Mouse (Mus musculus): Measurements from ENCODE around the gene Gja8.
A peak's percentile ranks its signal among the peaks of the same experiment; 100 is the strongest.

The Gja8 gene

GRCm38 (mm10) chr3:96925920-96926319 is at the start of gene Gja8:
Gja8 (minus strand) TSS chr3:96926020.
- DNase-seq = no peak

- DNase-seq = no peak
Observed at GRCm38 (mm10) chr3:96974467-96974866, 48.6 kb upstream of the Gja8 start.

GRCm38 (mm10) chr3:96970986-96971385 is 45.2 kb upstream of the Gja8 start:
- no peak for DNase-seq

GRCm38 (mm10) chr3:96963088-96964034 is 37.5 kb upstream of the Gja8 start:
- DNase-seq = no peak

- DNase-seq = no peak
Observed at GRCm38 (mm10) chr3:96960597-96960996, 34.8 kb upstream of the Gja8 start.

GRCm38 (mm10) chr3:96953489-96954233 is 27.8 kb upstream of the Gja8 start:
- DNase-seq = no peak

GRCm38 (mm10) chr3:96942706-96943105 is 16.9 kb upstream of the Gja8 start:
- no peak for DNase-seq

- peak; percentile 76 to 81 for DNase-seq
Observed at GRCm38 (mm10) chr3:96938738-96939137, 12.9 kb upstream of the Gja8 start.

GRCm38 (mm10) chr3:96937606-96938005 is 11.8 kb upstream of the Gja8 start:
- DNase-seq = no peak

GRCm38 (mm10) chr3:96936241-96936640 is 10.4 kb upstream of the Gja8 start:
- peak; percentile 17 to 31 for DNase-seq

GRCm38 (mm10) chr3:96931261-96931681 is 5.5 kb upstream of the Gja8 start:
- no peak for DNase-seq

- no peak for DNase-seq
Observed at GRCm38 (mm10) chr3:96924631-96925030, 1.2 kb downstream of the Gja8 start.

- no peak for DNase-seq
Observed at GRCm38 (mm10) chr3:96920991-96921390, 4.8 kb downstream of the Gja8 start.

GRCm38 (mm10) chr3:96905592-96905991 is 20.2 kb downstream of the Gja8 start:
- no peak for DNase-seq

GRCm38 (mm10) chr3:96904851-96905541 is 20.8 kb downstream of the Gja8 start, which contains the start of gene Gpr89:
Gpr89 (minus strand) TSS chr3:96905346.
- DNase-seq = peak; percentile 95 to 96

- peak in 1 of 2 experiments; percentile 4 for DNase-seq
Observed at GRCm38 (mm10) chr3:96904393-96904792, 21.4 kb downstream of the Gja8 start, which contains the start of gene Gja5. Gja5 (plus strand) TSS chr3:96904693.

- no peak for DNase-seq
Observed at GRCm38 (mm10) chr3:96902336-96902999, 23.4 kb downstream of the Gja8 start.

- no peak for DNase-seq
Observed at GRCm38 (mm10) chr3:96883690-96884089, 42.1 kb downstream of the Gja8 start.

GRCm38 (mm10) chr3:96882061-96882849 is 43.6 kb downstream of the Gja8 start:
- no peak for DNase-seq

- DNase-seq = no peak
Observed at GRCm38 (mm10) chr3:96881557-96881956, 44.3 kb downstream of the Gja8 start.

- no peak for DNase-seq
Observed at GRCm38 (mm10) chr3:96880385-96880784, 45.4 kb downstream of the Gja8 start.

GRCm38 (mm10) chr3:96879536-96879935 is 46.3 kb downstream of the Gja8 start:
- DNase-seq = no peak
